13 mouse cellular contexts compared by ENCODE assay signal in the genomic region with DNA sequence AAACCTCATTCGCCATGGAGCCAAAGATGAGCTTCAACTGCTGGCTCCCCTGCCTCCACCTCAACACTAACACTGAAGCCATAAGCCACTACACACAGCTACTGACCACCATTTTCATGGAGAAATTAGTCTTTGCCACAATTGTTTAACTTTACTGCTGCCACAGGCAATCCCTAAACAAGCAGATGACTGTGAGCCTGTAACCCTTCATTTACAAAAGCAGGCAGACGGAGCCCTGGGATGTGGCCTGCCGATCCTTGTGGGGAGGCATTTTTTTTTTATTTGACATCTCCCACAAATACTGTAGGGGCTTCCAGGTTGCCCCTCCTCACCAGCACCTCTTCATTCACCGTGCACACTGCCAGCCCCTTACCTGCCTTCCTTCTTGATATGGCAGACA. TPM values are rescaled to one million over a fixed set of nuclear protein-coding genes. Genes with fewer than 3 reads are reported as not detected.
"Had no signal": no experiment of that assay in that cellular context is flagged by ENCODE, and none has a peak within 500 bp of the region (broad histone marks: within the 10 kb centered on the region; RNA-seq: fewer than 3 reads in every experiment).

No protein-coding gene starts in this region.

- DNase-seq: lung, adult 18-20 months; lung, embryonic 14.5 days; lung, postnatal 10 days; retina, postnatal 1 day; right cerebral cortex, adult 18-20 months; right cerebral cortex, postnatal 25 days; right cerebral cortex, postnatal 4 days; spleen, adult 18-20 months; thymus, adult 18-20 months; thymus, postnatal 14 days; thymus, postnatal 36 days had no signal

RNA-seq across cellular contexts. Expression of gene Gnb3, which starts 23.5 kb away (rescaled TPM):
- total RNA-seq: megakaryocyte, adult 5-6 weeks; megakaryocyte-erythroid progenitor cell, adult 5-6 weeks had no signal
